Mouse (Mus musculus): ENCODE results near the gene Zfp362.

GRCm38 (mm10) chr4:128741906-128742305 lies 63.9 kb downstream of the Zfp362 start:
- TF ChIP-seq MYOG (IDR thresholded peaks at IDR 0.05; ENCODE audit: control insufficient read depth, extremely low read depth, insufficient read length) (no peak), CTCF (IDR thresholded peaks at IDR 0.05; ENCODE audit: control insufficient read depth, insufficient read depth, insufficient read length) (no peak), CEBPB (IDR thresholded peaks at IDR 0.05; ENCODE audit: low read depth) (no peak), USF1 (IDR thresholded peaks at IDR 0.05; ENCODE audit: low read depth) (no peak)

Data from C2C12 (cell line).